Mouse (Mus musculus) testis, adult 2 months (tissue): ENCODE data around the gene Man1a2.

Experiments
- CTCF ChIP-seq: fragments of 200-500 bp; IDR thresholded peaks from 2 replicates; pipeline ENCODE4 v1.5.1; 2012; ENCODE audit warnings: low read depth, mild to moderate bottlenecking, inconsistent platforms, low read length, moderate library complexity; ENCODE audit not compliant: control insufficient read depth, insufficient read depth, insufficient replicate concordance
- POLR2A ChIP-seq: fragments of 200-500 bp; IDR thresholded peaks from 2 replicates; pipeline ENCODE4 v1.6.1; 2012; ENCODE audit warnings: low read depth, mild to moderate bottlenecking, inconsistent platforms, low read length, moderate library complexity; ENCODE audit not compliant: control insufficient read depth

DNA sequence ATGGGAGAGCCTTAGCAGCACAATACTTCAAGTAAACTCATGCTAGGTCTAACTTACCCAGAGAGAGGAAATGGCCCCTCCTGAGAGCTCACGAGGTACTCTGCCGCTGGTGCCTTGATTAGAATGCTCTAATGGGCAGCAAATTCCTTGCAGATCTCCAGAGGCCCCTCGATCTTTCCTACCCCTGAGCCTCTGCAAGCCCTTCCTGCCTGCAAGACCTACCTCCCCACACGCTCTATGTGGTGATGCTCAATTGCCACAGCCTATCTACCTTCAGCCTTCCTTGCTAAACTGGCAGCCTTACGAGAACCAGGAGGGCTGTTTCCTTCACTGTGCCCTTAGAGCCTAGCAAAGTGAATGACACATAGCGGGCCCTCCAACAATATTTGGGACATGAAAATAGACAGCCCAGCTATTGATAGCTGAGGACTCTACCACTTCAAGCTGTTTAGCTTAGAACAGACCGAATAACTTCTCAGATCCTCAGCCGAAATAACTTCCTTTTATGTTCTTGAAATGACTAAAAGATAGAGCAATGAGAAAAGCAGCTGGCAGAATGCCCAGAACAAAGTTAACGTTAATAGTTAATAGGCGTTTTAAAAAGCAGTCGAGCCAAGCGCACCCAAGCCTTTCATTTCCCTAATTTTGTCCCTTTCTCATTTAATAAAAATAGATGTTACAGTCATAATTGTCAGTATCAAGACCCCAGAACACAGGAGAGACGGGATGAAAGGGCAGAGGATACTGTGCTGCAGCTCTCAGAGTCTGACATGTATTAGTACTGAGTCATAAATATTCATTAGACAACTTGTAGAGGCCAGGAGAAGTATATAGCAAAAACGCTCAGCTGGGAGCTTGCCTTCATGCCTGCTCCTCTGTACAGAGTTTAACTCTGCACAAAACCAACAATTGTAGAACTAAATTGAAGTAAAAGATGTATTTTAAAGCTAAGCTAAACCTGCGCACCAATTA, 17.9 kb upstream of the Man1a2 start:
- TF ChIP-seq CTCF: no peak
- no peak for TF ChIP-seq POLR2A
